Mouse (Mus musculus) liver, embryonic 16.5 days (tissue): ENCODE data around the gene Tgfb2. TPM values are rescaled to one million over a fixed set of nuclear protein-coding genes. Genes with fewer than 3 reads are reported as not detected.

ENCODE experiments used
- ATAC-seq: fragments of 200-750 bp; cut with Nextera tagmentation; 2 replicates; pipeline ENCODE4 v1.8.0; 2017; ENCODE audit warnings: low read depth, mild to moderate bottlenecking, moderate number of reproducible peaks, moderate library complexity
- H3K27ac ChIP-seq: fragments of 300-500 bp; sonication (generic); 2 replicates; pipeline ENCODE4 v1.5.1; 2014; ENCODE audit warnings: mild to moderate bottlenecking, low read length
- H3K27me3 ChIP-seq: fragments of 300-500 bp; sonication (generic); 2 replicates; pipeline ENCODE4 v1.6.1; 2014; ENCODE audit warnings: low read depth, low read length, mixed read lengths; ENCODE audit not compliant: control insufficient read depth, insufficient read depth
- H3K36me3 ChIP-seq: fragments of 300-500 bp; sonication (generic); 2 replicates; pipeline ENCODE4 v1.6.1; 2014; ENCODE audit warnings: mild to moderate bottlenecking; ENCODE audit not compliant: control insufficient read depth, insufficient read depth
- H3K4me1 ChIP-seq: fragments of 300-500 bp; sonication (generic); 2 replicates; pipeline ENCODE4 v1.6.1; 2014; ENCODE audit warnings: low read depth, low read length, mixed read lengths; ENCODE audit not compliant: control insufficient read depth
- H3K4me2 ChIP-seq: fragments of 300-500 bp; sonication (generic); 2 replicates; pipeline ENCODE4 v1.6.1; 2014; ENCODE audit warnings: low read depth, low read length, mixed read lengths
- H3K4me3 ChIP-seq: fragments of 300-500 bp; sonication (generic); 2 replicates; pipeline ENCODE4 v1.5.1; 2014; ENCODE audit warnings: low read depth, mild to moderate bottlenecking, low read length
- H3K9ac ChIP-seq: fragments of 300-500 bp; sonication (generic); 2 replicates; pipeline ENCODE4 v1.6.1; 2014; ENCODE audit warnings: low read depth, low read length
- H3K9me3 ChIP-seq: fragments of 300-500 bp; sonication (generic); replicated peaks from 2 replicates; pipeline ENCODE4 v1.6.1; 2016; ENCODE audit warnings: low read length; ENCODE audit not compliant: control insufficient read depth
- WGBS: fragments of 180-500 bp; shearing (Covaris S2); extraction: QIAGEN DNeasy Blood & Tissue Kit; methylation state at CpG from one replicate; pipeline ENCODE4 v1.1.7; 2014; ENCODE audit not compliant: insufficient replicate concordance; 5-methylcytosine and 5-hydroxymethylcytosine counted together
- polyA plus RNA-seq: library from polyadenylated mRNA; unstranded; fragments of >200 nt; fragmentation: Nextera tagmentation; extraction: Ambion mirVana; gene quantifications from 2 replicates; pipeline ENCODE4 v1.2.1, GENCODE M21; 2015

Tgfb2 gene
- polyA plus RNA-seq, 1 experiment from 2014 or later, result 1.7 TPM

DNA sequence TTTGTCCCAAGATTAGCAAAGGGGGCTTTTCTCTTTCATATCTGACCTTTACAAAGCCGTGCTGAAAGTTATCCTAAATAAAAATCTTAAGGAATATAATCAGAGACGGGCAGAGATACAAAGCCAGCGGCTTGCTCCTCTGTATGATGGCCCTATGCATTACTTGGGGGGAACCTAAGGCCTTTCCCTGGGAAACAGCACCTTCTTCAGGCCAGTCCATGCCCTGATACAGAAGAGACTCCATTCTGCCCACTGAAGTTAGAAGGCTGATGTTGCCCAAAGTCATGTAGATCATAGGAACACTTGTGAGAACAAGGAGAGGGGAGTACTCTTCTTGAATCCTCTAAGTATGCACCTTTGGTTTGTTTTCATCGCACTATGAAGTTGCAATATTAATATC lies 13.4 kb downstream of the Tgfb2 start:
- Histone ChIP-seq H3K4me1 (no peaks in the 10 kb centered on the region), H3K27me3 (no peaks in the 10 kb centered on the region), H3K9me3 (no peaks in the 10 kb centered on the region), H3K36me3 (no peaks in the 10 kb centered on the region), H3K9ac (no peak overlapping the region), H3K4me2 (no peak overlapping the region), H3K4me3 (no peak overlapping the region), H3K27ac (no peak overlapping the region)
- 62% methylated on average over 4 of the region's 4 CpGs for WGBS
- ATAC-seq, result no peak

DNA sequence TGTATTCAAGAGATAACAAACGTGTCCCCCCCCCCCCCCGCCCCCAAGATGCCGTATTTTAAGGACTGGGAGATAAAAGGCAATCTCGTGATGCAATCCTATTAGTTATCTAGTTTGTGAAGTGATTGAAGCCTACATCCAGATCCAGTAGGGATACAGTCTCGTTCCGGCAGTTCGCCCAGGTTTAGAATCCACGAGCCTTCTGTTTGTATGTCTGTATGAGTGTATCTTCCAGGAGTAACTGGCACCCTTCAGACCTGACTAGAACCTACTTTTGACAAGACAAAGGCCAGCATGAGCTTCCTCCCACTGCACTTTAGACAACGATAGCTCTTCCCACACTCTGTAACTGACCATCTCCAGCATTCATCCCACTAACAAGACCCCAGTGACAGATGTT lies 14.1 kb downstream of the Tgfb2 start:
- ATAC-seq, result no peak
- WGBS, result 58% methylated on average over 9 of the region's 9 CpGs

DNA sequence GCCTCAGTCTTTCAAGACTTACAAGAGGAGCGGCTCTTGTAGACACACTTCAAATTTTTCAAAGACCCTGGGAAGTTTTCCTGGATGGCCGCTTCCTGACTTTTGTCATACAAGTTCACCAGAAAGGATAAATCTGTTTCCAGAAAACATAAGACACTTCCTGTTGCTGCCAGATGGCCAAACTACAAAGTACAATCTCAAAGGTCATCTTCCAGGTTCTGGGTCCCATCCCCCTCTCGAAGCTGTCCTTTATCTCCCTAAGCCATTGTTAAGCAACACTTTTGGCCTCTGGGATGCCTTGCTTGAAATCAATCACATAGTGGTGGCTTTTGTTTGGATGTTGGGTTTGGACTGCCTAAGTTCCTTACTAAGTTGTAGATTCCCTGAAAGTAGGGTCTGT lies 21.7 kb downstream of the Tgfb2 start:
- H3K27me3 ChIP-seq, result no peaks in the 10 kb centered on the region
- ATAC-seq, result no peak
- H3K9me3 ChIP-seq, result no peaks in the 10 kb centered on the region
- H3K9ac ChIP-seq, result no peak overlapping the region
- no peaks in the 10 kb centered on the region for H3K36me3 ChIP-seq
- no peak overlapping the region for H3K4me2 ChIP-seq
- no peaks in the 10 kb centered on the region for H3K4me1 ChIP-seq
- WGBS, result 61% methylated on average over 3 of the region's 3 CpGs
- H3K27ac ChIP-seq, result no peak overlapping the region
- no peak overlapping the region for H3K4me3 ChIP-seq

More for the DNA sequence above, 14.1 kb downstream of the Tgfb2 start:
- Histone ChIP-seq H3K4me2 (no peak overlapping the region), H3K36me3 (no peaks in the 10 kb centered on the region), H3K9me3 (no peaks in the 10 kb centered on the region), H3K4me3 (no peak overlapping the region), H3K27ac (no peak overlapping the region), H3K4me1 (no peaks in the 10 kb centered on the region), H3K9ac (no peak overlapping the region), H3K27me3 (no peaks in the 10 kb centered on the region)

GRCm38 (mm10) chr1:186682606-186683005 lies 23.2 kb downstream of the Tgfb2 start:
- 52% methylated on average over 7 of the region's 7 CpGs for WGBS

DNA sequence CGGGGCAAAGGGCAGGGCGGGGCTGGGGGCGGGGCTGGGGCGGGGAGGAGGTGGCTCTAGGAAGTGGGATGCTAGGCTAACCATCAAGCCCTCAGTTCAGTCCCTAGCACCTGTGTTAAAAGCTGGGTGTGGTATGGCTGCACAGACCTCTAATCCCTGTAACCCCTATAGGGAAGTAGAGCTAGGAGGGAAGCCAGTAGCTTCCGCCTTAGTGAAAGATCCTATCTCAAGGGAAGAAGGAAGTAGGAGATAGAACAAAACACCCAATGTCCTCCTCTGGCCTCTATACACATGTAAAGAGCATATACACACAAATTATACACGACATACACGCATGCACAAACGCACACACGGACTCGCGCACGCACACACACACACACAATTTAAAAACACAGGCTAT lies 28.2 kb downstream of the Tgfb2 start:
- Histone ChIP-seq H3K27ac (no peak overlapping the region), H3K9ac (no peak overlapping the region), H3K4me2 (no peak overlapping the region), H3K9me3 (no peaks in the 10 kb centered on the region), H3K4me3 (no peak overlapping the region), H3K4me1 (no peaks in the 10 kb centered on the region), H3K27me3 (no peaks in the 10 kb centered on the region), H3K36me3 (no peaks in the 10 kb centered on the region)
- WGBS, result 58% methylated on average over 12 of the region's 12 CpGs
- no peak for ATAC-seq

More at GRCm38 (mm10) chr1:186682606-186683005, 23.2 kb downstream of the Tgfb2 start:
- Histone ChIP-seq H3K27ac (no peak overlapping the region), H3K4me1 (no peaks in the 10 kb centered on the region), H3K4me2 (no peak overlapping the region), H3K9me3 (no peaks in the 10 kb centered on the region), H3K36me3 (no peaks in the 10 kb centered on the region), H3K27me3 (no peaks in the 10 kb centered on the region), H3K4me3 (no peak overlapping the region), H3K9ac (no peak overlapping the region)
- no peak for ATAC-seq

GRCm38 (mm10) chr1:186676199-186676598 lies 29.6 kb downstream of the Tgfb2 start:
- Histone ChIP-seq H3K4me3 (no peak overlapping the region), H3K4me1 (no peaks in the 10 kb centered on the region), H3K27ac (no peak overlapping the region), H3K9me3 (no peaks in the 10 kb centered on the region), H3K9ac (no peak overlapping the region), H3K36me3 (no peaks in the 10 kb centered on the region), H3K4me2 (no peak overlapping the region), H3K27me3 (no peaks in the 10 kb centered on the region)
- whole genome bisulfite sequencing, result 61% methylated on average over 5 of the region's 5 CpGs
- no peak for ATAC-seq

DNA sequence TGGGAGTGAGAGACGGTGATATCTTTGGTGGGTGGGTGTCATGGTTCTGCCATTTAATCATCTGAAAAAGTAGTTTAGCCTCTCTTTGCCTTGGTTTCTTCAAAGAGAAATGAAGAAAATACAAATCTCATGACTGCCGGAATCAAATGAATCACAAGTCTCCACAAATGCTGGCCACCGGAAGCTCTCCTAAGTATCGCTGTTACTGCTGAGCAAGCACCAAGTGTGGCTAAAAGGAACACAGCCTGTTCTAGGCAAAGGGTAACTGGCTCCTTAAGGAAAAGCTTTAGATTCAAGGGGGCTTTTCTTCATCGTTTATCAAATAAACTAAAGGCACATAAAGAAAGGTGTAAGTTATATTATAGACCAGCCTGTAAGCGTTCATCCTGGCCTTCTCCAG lies 30.5 kb downstream of the Tgfb2 start:
- no peak for ATAC-seq
- H3K4me1 ChIP-seq, result no peaks in the 10 kb centered on the region
- H3K27ac ChIP-seq, result no peak overlapping the region
- no peaks in the 10 kb centered on the region for H3K27me3 ChIP-seq
- no peak overlapping the region for H3K4me3 ChIP-seq
- H3K36me3 ChIP-seq, result no peaks in the 10 kb centered on the region
- no peaks in the 10 kb centered on the region for H3K9me3 ChIP-seq
- H3K4me2 ChIP-seq, result no peak overlapping the region
- H3K9ac ChIP-seq, result no peak overlapping the region
- 71% methylated on average over 6 of the region's 6 CpGs for WGBS

- H3K9ac ChIP-seq, result no peak overlapping the region
- no peak overlapping the region for H3K4me3 ChIP-seq
- no peak overlapping the region for H3K27ac ChIP-seq
- H3K36me3 ChIP-seq, result no peaks in the 10 kb centered on the region
- H3K4me1 ChIP-seq, result no peaks in the 10 kb centered on the region
- no peaks in the 10 kb centered on the region for H3K27me3 ChIP-seq
- 65% methylated on average over 3 of the region's 3 CpGs for WGBS
- ATAC-seq, result no peak
- H3K4me2 ChIP-seq, result no peak overlapping the region
- H3K9me3 ChIP-seq, result no peaks in the 10 kb centered on the region
Observed at GRCm38 (mm10) chr1:186674621-186675020, 31.2 kb downstream of the Tgfb2 start.

- Histone ChIP-seq H3K36me3 (no peaks in the 10 kb centered on the region), H3K27me3 (no peaks in the 10 kb centered on the region), H3K4me3 (no peak overlapping the region), H3K9me3 (no peaks in the 10 kb centered on the region), H3K4me2 (no peak overlapping the region), H3K9ac (no peak overlapping the region), H3K4me1 (no peaks in the 10 kb centered on the region), H3K27ac (no peak overlapping the region)
- WGBS, result 64% methylated on average over 4 of the region's 4 CpGs
- ATAC-seq, result no peak
Observed at GRCm38 (mm10) chr1:186673166-186673565, 32.6 kb downstream of the Tgfb2 start.
